Mouse (Mus musculus): ENCODE data around the gene Mylk4. TPM values are rescaled to one million over a fixed set of nuclear protein-coding genes. Genes with fewer than 3 reads are reported as not detected.

Mylk4 gene
- polyA plus RNA-seq, 1 experiment = not detected

DNA sequence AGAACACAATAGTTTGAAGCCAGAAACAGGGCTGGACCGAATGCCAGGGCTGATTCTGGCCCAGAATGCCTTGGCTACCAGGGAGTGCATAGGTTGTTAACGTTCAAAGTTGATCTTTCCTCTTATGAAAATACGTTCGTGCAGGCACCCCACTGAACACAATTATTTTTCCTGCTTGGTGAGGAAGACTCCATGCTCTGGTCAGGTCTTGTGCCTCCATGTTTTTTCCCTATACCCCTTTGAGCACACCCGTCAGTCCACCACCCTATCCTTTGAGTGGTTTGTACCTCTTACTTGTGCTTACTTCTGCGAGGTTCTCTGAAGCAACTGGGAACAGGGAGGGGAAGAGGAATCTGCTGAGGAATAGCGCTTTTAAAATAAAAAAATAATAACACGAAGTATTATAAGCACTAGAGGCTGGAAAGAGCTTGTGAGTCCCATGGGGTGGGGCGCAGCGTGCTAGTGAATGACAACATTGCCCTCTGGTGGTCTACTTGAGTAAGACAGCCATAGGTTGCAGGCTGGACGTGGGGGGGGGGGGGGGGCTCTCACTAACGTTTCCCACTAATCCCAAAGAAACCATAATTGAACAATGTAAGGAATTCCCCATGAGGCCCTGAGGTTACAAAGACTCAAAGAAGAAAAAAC is 102.8 kb downstream of the Mylk4 start:
- no peaks in the 10 kb centered on the region for H3K4me1 ChIP-seq (ENCODE audit: control insufficient read depth)
- H3K27me3 ChIP-seq (ENCODE audit: control insufficient read depth) = no peaks in the 10 kb centered on the region
- H3K4me3 ChIP-seq (replicated peaks) = no peak overlapping the region
- TF ChIP-seq TAL1 (IDR thresholded peaks at IDR 0.05; ENCODE audit: low read length) (no peak), GATA1 (IDR thresholded peaks at IDR 0.05; ENCODE audit: low read length) (no peak)
- H3K9me3 ChIP-seq (ENCODE audit: control insufficient read depth, low read length) = no peaks in the 10 kb centered on the region
- H3K36me3 ChIP-seq (ENCODE audit: control insufficient read depth) = no peaks in the 10 kb centered on the region

DNA sequence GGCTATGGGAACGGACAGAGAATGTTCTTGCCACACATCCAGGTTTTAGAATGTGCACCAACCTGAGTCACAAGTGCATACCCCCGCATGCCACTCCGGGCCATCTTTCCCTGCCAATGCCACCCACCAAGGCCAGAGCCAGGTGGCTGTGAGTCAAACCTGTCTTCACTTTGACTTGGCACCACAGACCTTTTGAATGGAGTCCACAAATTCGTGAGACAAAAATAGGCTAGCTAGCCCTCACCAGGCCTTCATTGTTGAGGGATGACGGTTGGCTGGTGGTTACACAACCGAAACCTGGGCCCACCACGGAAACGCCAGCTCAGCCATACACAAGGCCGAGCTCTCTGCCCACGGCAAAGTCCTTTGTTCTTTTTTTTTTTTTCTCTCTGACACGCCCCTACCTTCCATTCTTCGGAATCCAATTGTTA is 103.6 kb downstream of the Mylk4 start:
- no peaks in the 10 kb centered on the region for H3K36me3 ChIP-seq (ENCODE audit: control insufficient read depth)
- no peaks in the 10 kb centered on the region for H3K9me3 ChIP-seq (ENCODE audit: control insufficient read depth, low read length)
- no peaks in the 10 kb centered on the region for H3K27me3 ChIP-seq (ENCODE audit: control insufficient read depth)
- no peak overlapping the region for H3K4me3 ChIP-seq (replicated peaks)
- no peaks in the 10 kb centered on the region for H3K4me1 ChIP-seq (ENCODE audit: control insufficient read depth)
- no peak for TF ChIP-seq GATA1 (IDR thresholded peaks at IDR 0.05; ENCODE audit: low read length)
- no peak for TF ChIP-seq TAL1 (IDR thresholded peaks at IDR 0.05; ENCODE audit: low read length)

DNA sequence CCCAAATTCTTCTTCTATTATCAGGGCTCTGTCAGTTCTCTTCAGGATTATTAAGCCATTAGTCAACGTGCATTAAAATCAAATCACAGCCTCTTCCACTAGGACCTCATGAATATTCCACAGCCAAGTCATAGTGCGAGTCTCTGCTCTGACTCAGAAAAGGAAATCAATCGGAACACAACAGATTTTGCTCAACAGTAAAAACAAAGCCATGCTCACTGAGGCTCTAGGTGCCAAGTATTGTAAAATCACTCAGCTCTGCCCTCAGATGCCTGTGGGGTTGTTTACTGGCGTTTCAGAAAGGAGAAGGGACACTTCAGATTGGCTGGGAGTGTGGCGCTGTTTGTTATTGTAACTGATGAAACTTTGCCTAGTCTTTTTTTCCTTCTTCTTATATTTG is 104.8 kb downstream of the Mylk4 start:
- TF ChIP-seq TAL1 (IDR thresholded peaks at IDR 0.05; ENCODE audit: low read length) = no peak
- TF ChIP-seq GATA1 (IDR thresholded peaks at IDR 0.05; ENCODE audit: low read length) = no peak
- no peak overlapping the region for H3K4me3 ChIP-seq (replicated peaks)
- H3K9me3 ChIP-seq (ENCODE audit: control insufficient read depth, low read length) = no peaks in the 10 kb centered on the region
- H3K27me3 ChIP-seq (ENCODE audit: control insufficient read depth) = no peaks in the 10 kb centered on the region
- no peaks in the 10 kb centered on the region for H3K4me1 ChIP-seq (ENCODE audit: control insufficient read depth)
- H3K36me3 ChIP-seq (ENCODE audit: control insufficient read depth) = no peaks in the 10 kb centered on the region

- H3K4me1 ChIP-seq (ENCODE audit: control insufficient read depth) = no peaks in the 10 kb centered on the region
- no peaks in the 10 kb centered on the region for H3K27me3 ChIP-seq (ENCODE audit: control insufficient read depth)
- no peak overlapping the region for H3K4me3 ChIP-seq (replicated peaks)
- H3K36me3 ChIP-seq (ENCODE audit: control insufficient read depth) = no peaks in the 10 kb centered on the region
- no peak for TF ChIP-seq GATA1 (IDR thresholded peaks at IDR 0.05; ENCODE audit: low read length)
- no peak for TF ChIP-seq TAL1 (IDR thresholded peaks at IDR 0.05; ENCODE audit: low read length)
- H3K9me3 ChIP-seq (ENCODE audit: control insufficient read depth, low read length) = no peaks in the 10 kb centered on the region
Observed at GRCm38 (mm10) chr13:32670782-32671181, 113.0 kb downstream of the Mylk4 start.

GRCm38 (mm10) chr13:32668296-32668695 is 115.5 kb downstream of the Mylk4 start:
- Histone ChIP-seq H3K9me3 (ENCODE audit: control insufficient read depth, low read length) (no peaks in the 10 kb centered on the region), H3K36me3 (ENCODE audit: control insufficient read depth) (no peaks in the 10 kb centered on the region), H3K4me3 (replicated peaks) (no peak overlapping the region), H3K27me3 (ENCODE audit: control insufficient read depth) (no peaks in the 10 kb centered on the region), H3K4me1 (ENCODE audit: control insufficient read depth) (no peaks in the 10 kb centered on the region)
- TF ChIP-seq GATA1 (IDR thresholded peaks at IDR 0.05; ENCODE audit: low read length) = no peak
- TF ChIP-seq TAL1 (IDR thresholded peaks at IDR 0.05; ENCODE audit: low read length) = no peak

DNA sequence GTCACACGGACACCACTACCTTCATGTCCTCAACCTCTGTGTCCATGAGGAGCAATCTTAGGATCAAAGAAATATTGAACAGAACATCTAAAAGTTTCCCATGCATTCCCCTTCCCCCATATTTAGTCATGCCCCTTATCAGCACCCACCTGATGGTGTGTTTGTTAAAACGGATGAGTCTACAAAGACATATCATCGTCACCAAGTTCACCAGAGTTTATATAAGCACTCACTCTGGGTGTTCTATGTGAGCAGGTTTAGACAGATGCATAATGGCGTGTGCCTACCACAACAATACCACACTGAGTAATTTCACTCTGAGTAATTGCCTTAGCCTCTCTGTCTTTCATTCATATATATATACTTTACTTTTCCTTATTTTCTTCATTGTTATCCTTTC is 116.4 kb downstream of the Mylk4 start:
- TF ChIP-seq GATA1 (IDR thresholded peaks at IDR 0.05; ENCODE audit: low read length) (no peak), TAL1 (IDR thresholded peaks at IDR 0.05; ENCODE audit: low read length) (no peak)
- Histone ChIP-seq H3K9me3 (ENCODE audit: control insufficient read depth, low read length) (no peaks in the 10 kb centered on the region), H3K27me3 (ENCODE audit: control insufficient read depth) (no peaks in the 10 kb centered on the region), H3K4me3 (replicated peaks) (no peak overlapping the region), H3K4me1 (ENCODE audit: control insufficient read depth) (no peaks in the 10 kb centered on the region), H3K36me3 (ENCODE audit: control insufficient read depth) (no peaks in the 10 kb centered on the region)

DNA sequence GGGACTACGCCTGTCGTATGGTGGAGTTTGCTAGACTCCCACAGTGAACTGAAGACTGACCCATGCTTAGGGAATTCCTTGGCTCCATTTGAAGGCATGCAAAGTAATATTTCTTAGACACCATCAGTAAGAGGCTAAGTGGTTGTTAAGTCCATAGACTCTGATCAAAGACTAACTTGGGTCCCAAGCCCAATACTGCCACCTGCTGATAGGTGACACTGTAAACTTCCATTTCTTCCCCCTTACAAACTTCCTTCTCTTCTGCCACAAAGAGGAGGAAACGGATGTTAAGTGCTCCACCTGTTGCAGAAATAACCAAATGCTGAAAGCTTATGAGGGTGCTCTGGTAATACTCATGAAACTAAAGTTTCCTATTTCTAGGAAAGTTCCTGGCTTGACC is 121.7 kb downstream of the Mylk4 start:
- Histone ChIP-seq H3K36me3 (ENCODE audit: control insufficient read depth) (no peaks in the 10 kb centered on the region), H3K27me3 (ENCODE audit: control insufficient read depth) (no peaks in the 10 kb centered on the region), H3K4me3 (replicated peaks) (no peak overlapping the region), H3K4me1 (ENCODE audit: control insufficient read depth) (no peaks in the 10 kb centered on the region), H3K9me3 (ENCODE audit: control insufficient read depth, low read length) (no peaks in the 10 kb centered on the region)
- no peak for TF ChIP-seq GATA1 (IDR thresholded peaks at IDR 0.05; ENCODE audit: low read length)
- TF ChIP-seq TAL1 (IDR thresholded peaks at IDR 0.05; ENCODE audit: low read length) = no peak

DNA sequence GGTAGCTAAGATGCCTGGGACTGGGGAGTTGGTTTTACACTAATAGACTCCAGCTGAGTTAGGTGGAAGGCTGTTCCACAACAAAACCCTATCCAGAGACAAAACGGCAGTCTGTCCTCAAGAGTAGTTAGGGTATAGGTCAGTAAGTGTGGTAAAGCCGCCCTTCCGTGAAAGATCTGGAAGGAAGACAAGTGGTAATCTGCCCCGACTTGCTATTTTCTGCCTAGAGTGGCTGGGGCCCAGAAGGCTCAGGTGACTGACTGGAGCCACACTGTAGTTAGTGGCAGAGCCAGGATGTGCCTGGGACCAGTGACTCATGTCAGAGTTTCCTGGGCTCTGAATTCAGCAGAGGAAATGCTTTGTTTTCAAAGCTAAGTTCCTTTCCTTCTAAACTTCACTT is 123.5 kb downstream of the Mylk4 start:
- H3K9me3 ChIP-seq (ENCODE audit: control insufficient read depth, low read length) = no peaks in the 10 kb centered on the region
- TF ChIP-seq TAL1 (IDR thresholded peaks at IDR 0.05; ENCODE audit: low read length) (no peak), GATA1 (IDR thresholded peaks at IDR 0.05; ENCODE audit: low read length) (no peak)
- no peaks in the 10 kb centered on the region for H3K36me3 ChIP-seq (ENCODE audit: control insufficient read depth)
- no peak overlapping the region for H3K4me3 ChIP-seq (replicated peaks)
- no peaks in the 10 kb centered on the region for H3K27me3 ChIP-seq (ENCODE audit: control insufficient read depth)
- H3K4me1 ChIP-seq (ENCODE audit: control insufficient read depth) = no peaks in the 10 kb centered on the region

- TF ChIP-seq TAL1 (IDR thresholded peaks at IDR 0.05; ENCODE audit: low read length) (no peak), GATA1 (IDR thresholded peaks at IDR 0.05; ENCODE audit: low read length) (no peak)
- Histone ChIP-seq H3K36me3 (ENCODE audit: control insufficient read depth) (no peaks in the 10 kb centered on the region), H3K4me1 (ENCODE audit: control insufficient read depth) (no peaks in the 10 kb centered on the region), H3K4me3 (replicated peaks) (no peak overlapping the region), H3K9me3 (ENCODE audit: control insufficient read depth, low read length) (no peaks in the 10 kb centered on the region), H3K27me3 (ENCODE audit: control insufficient read depth) (no peaks in the 10 kb centered on the region)
Observed at GRCm38 (mm10) chr13:32659271-32659670, 124.5 kb downstream of the Mylk4 start.

DNA sequence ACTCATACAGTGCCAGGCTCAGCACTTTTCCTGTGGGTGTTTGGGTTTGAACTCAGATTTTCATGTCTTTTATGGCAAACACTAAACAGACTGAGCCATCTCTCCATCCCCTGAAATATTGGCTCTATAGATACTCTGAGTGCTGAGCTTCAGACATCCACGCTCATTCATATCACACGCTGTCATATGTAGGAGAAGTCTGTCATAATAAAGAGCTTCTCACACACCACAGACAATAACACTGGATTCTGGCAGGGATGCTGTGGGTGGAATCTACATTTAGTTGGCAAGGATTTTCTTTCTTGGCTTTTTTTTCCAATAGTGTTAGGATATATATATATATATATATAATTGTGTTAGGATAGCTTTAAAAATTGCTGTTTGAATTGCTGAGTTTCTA is 126.2 kb downstream of the Mylk4 start:
- H3K4me3 ChIP-seq (replicated peaks) = no peak overlapping the region
- no peaks in the 10 kb centered on the region for H3K9me3 ChIP-seq (ENCODE audit: control insufficient read depth, low read length)
- no peaks in the 10 kb centered on the region for H3K4me1 ChIP-seq (ENCODE audit: control insufficient read depth)
- H3K36me3 ChIP-seq (ENCODE audit: control insufficient read depth) = no peaks in the 10 kb centered on the region
- no peaks in the 10 kb centered on the region for H3K27me3 ChIP-seq (ENCODE audit: control insufficient read depth)
- TF ChIP-seq GATA1 (IDR thresholded peaks at IDR 0.05; ENCODE audit: low read length) (no peak), TAL1 (IDR thresholded peaks at IDR 0.05; ENCODE audit: low read length) (no peak)

Other genes with a start within 250 kb of the Mylk4 start
- gene Wrnip1, start 18.1 kb upstream of the Mylk4 start, polyA plus RNA-seq (2012) = 3.6 and 3.7 TPM in 2 replicates
- gene D930007J09Rik, start 18.9 kb upstream of the Mylk4 start, polyA plus RNA-seq (2012) = not detected in 2 replicates
- gene Serpinb1a, start 67.2 kb upstream of the Mylk4 start, polyA plus RNA-seq (2012) = 0.04 TPM in 1 of 2 replicates, not detected in the other
- not detected in 2 replicates for gene Serpinb1c, start 114.3 kb upstream of the Mylk4 start, polyA plus RNA-seq (2012)
- 0.07 and 0.09 TPM in 2 replicates for gene Serpinb6b, start 181.3 kb upstream of the Mylk4 start, polyA plus RNA-seq (2012)
- gene Serpinb9, start 219.3 kb upstream of the Mylk4 start, polyA plus RNA-seq (2012) = 0.01 TPM in 1 of 2 replicates, not detected in the other
- not detected in 2 replicates for gene Serpinb9b, start 243.5 kb upstream of the Mylk4 start, polyA plus RNA-seq (2012)